Mouse (Mus musculus) embryonic fibroblast, embryonic 13.5 days (primary cell): ENCODE results near the gene Dock8. TPM values are rescaled to one million over a fixed set of nuclear protein-coding genes. Genes with fewer than 3 reads are reported as not detected.

ENCODE experiments used
- H3K27ac ChIP-seq: 2 replicates; pipeline ENCODE4 v1.5.1; 2012; ENCODE audit warnings: low read length, control low read depth, inconsistent platforms; ENCODE audit not compliant: insufficient read depth
- H3K4me1 ChIP-seq: 2 replicates; pipeline ENCODE4 v1.6.1; 2011; ENCODE audit warnings: low read length; ENCODE audit not compliant: control insufficient read depth, insufficient read depth
- H3K4me3 ChIP-seq: 2 replicates; pipeline ENCODE4 v1.5.1; 2011; ENCODE audit warnings: mild to moderate bottlenecking, control low read depth, low read length; ENCODE audit not compliant: insufficient read depth
- CTCF ChIP-seq: IDR thresholded peaks from 2 replicates; pipeline ENCODE4 v1.5.1; 2011; ENCODE audit warnings: mild to moderate bottlenecking, control low read depth, low read length, moderate library complexity, borderline replicate concordance; ENCODE audit not compliant: insufficient read depth
- POLR2A ChIP-seq: IDR thresholded peaks from 2 replicates; pipeline ENCODE4 v1.6.1; 2011; ENCODE audit warnings: low read depth, mild to moderate bottlenecking, control low read depth, low read length, moderate library complexity
- polyA plus RNA-seq: library from polyadenylated mRNA; stranded (reverse); fragments of >200 nt; gene quantifications from 2 replicates; pipeline ENCODE4 v1.2.4, GENCODE M21; 2011; ENCODE audit warnings: low read depth; ENCODE audit not compliant: missing spikeins, insufficient read length

The Dock8 gene
- polyA plus RNA-seq, 1 experiment, result 0.44 TPM

DNA sequence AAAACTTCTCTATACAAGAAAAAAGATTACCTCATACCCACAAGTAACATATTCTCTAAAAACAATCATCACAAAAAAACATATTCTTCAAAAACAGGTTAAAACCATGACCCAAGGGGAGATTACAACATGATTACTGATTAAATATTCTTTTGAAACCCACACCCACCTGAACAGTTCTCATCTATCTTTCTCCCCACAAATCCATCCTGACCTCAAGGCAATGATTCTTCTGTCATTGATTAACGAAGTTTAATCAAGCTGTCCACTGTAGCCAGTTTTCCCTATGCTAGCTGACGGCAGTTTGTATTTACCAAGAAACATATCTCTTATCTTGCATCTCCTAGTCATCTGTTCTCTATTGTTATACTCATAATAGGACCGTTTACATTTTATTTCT, 98.6 kb downstream of the Dock8 start:
- H3K4me3 ChIP-seq, result no peak overlapping the region
- no peak for TF ChIP-seq CTCF
- TF ChIP-seq POLR2A, result no peak
- no peaks in the 10 kb centered on the region for H3K4me1 ChIP-seq
- no peak overlapping the region for H3K27ac ChIP-seq

- Histone ChIP-seq H3K4me1 (no peaks in the 10 kb centered on the region), H3K27ac (no peak overlapping the region), H3K4me3 (no peak overlapping the region)
- TF ChIP-seq CTCF (no peak), POLR2A (no peak)
These were observed 99.6 kb downstream of the Dock8 start for GRCm38 (mm10) chr19:25098941-25099340.

- no peak overlapping the region for H3K4me3 ChIP-seq
- no peak overlapping the region for H3K27ac ChIP-seq
- TF ChIP-seq CTCF, result no peak
- TF ChIP-seq POLR2A, result no peak
- H3K4me1 ChIP-seq, result no peaks in the 10 kb centered on the region
These were observed 106.3 kb downstream of the Dock8 start for GRCm38 (mm10) chr19:25105682-25106081.

- Histone ChIP-seq H3K4me1 (no peaks in the 10 kb centered on the region), H3K4me3 (no peak overlapping the region), H3K27ac (no peak overlapping the region)
- TF ChIP-seq CTCF (no peak), POLR2A (no peak)
These were observed 107.0 kb downstream of the Dock8 start for GRCm38 (mm10) chr19:25106315-25106714.

GRCm38 (mm10) chr19:25107417-25107816, 108.1 kb downstream of the Dock8 start:
- no peak overlapping the region for H3K4me3 ChIP-seq
- TF ChIP-seq CTCF (peak; percentile 9; the same call in 1 of the 2 replicates), POLR2A (no peak)
- no peaks in the 10 kb centered on the region for H3K4me1 ChIP-seq
- H3K27ac ChIP-seq, result no peak overlapping the region

DNA sequence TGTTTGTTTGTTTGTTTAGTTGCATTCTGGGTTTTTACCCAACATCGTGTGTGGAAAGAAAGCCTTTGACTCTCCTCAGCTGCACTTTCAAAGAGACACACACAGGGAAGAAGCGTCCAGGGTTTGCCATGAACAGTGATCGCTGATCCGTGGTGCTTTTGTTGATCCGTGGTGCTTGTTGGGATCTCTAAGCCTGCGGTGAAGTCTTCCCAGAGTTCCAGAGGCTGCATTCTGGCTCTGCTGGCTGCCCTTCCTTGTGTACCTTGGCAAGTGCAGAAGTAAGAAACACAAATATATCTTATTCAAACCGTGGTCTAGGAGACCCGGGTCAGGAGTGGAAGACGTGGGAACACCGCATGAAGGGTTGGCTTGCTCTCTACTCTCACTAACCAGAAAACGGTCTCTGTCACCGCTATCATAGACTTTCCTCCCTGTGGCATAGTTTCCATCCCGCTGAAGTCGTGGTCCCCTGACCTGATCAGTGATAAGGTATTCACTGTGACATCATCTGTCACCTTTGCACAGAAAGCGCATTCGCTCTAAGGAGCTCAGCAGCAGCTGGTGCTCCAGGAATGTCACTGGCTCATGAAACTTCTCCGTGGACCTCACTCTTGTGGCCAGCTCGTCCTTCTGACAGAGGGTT, 112.4 kb downstream of the Dock8 start:
- Histone ChIP-seq H3K27ac (no peak overlapping the region), H3K4me3 (no peak overlapping the region), H3K4me1 (no peaks in the 10 kb centered on the region)
- no peak for TF ChIP-seq POLR2A
- TF ChIP-seq CTCF, result no peak

GRCm38 (mm10) chr19:25116981-25117380, 117.6 kb downstream of the Dock8 start:
- H3K4me3 ChIP-seq, result no peak overlapping the region
- TF ChIP-seq POLR2A, result no peak
- no peak for TF ChIP-seq CTCF
- H3K4me1 ChIP-seq, result no peaks in the 10 kb centered on the region
- no peak overlapping the region for H3K27ac ChIP-seq

DNA sequence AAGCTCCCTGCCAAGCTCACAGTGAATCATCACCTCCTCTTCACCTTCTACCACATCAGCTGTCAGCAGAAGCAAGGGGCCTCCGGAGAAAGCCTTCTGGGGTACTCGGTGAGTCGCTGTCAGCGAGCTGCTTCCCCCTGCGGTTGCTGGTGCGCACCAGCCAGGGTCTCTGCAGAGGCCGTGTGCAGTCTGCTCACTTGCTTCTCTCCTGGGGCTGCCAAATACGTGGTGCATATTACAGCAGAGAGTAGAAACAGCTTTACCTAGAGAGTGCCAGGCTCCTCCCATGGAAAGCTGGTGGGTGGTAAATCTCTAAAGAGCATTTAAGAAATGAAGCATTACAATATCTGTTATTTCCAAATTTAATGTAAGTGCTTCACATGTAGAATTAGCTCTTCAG, 123.1 kb downstream of the Dock8 start:
- Histone ChIP-seq H3K27ac (no peak overlapping the region), H3K4me3 (no peak overlapping the region), H3K4me1 (no peaks in the 10 kb centered on the region)
- TF ChIP-seq CTCF, result no peak
- no peak for TF ChIP-seq POLR2A

- H3K4me3 ChIP-seq, result no peak overlapping the region
- no peak for TF ChIP-seq CTCF
- TF ChIP-seq POLR2A, result no peak
- no peak overlapping the region for H3K27ac ChIP-seq
- H3K4me1 ChIP-seq, result no peaks in the 10 kb centered on the region
These were observed 123.7 kb downstream of the Dock8 start for GRCm38 (mm10) chr19:25123031-25123430.

DNA sequence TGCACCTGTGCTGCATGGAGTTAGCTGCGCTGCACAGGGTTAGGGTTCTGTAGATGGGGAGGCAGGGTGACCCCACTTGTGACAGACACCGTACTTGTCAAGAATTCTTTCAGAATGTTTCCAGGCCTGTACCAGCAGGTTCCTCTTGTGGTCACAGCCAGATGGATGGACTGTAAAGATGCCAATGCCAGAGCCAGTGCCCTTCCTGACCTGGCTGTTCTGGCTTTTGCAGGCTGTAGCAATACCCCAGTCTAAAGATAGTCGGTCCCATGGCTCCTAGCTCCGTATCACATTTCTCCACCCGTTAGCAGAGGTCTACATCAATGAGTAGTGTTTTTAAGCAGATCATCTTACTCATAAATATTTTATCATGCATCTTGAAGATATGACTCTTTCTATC, 124.1 kb downstream of the Dock8 start:
- Histone ChIP-seq H3K4me1 (no peaks in the 10 kb centered on the region), H3K27ac (no peak overlapping the region), H3K4me3 (no peak overlapping the region)
- TF ChIP-seq CTCF (no peak), POLR2A (no peak)

GRCm38 (mm10) chr19:25132322-25132721, 133.0 kb downstream of the Dock8 start:
- no peaks in the 10 kb centered on the region for H3K4me1 ChIP-seq
- no peak overlapping the region for H3K4me3 ChIP-seq
- no peak overlapping the region for H3K27ac ChIP-seq
- TF ChIP-seq CTCF, result no peak
- TF ChIP-seq POLR2A, result no peak
